Mouse (Mus musculus) E14TG2a.4 (cell line): ENCODE measurements around the gene Pcbd1.

Source experiments
- CTCF ChIP-seq: conservative IDR thresholded peaks from 2 replicates; pipeline ENCODE4 v1.5.1; 2014; ENCODE audit warnings: low read length
- NANOG ChIP-seq: IDR thresholded peaks from 2 replicates; pipeline ENCODE4 v1.6.1; 2014; ENCODE audit warnings: borderline replicate concordance, low read length, mixed read lengths
- POU5F1 ChIP-seq: IDR thresholded peaks from 2 replicates; pipeline ENCODE4 v1.6.1; 2014; ENCODE audit warnings: low read length, borderline replicate concordance

- TF ChIP-seq CTCF (no peak), POU5F1 (no peak), NANOG (no peak)
Observed at GRCm38 (mm10) chr10:61135226-61135839, 46.2 kb downstream of the Pcbd1 start.
